Mouse (Mus musculus): ENCODE results near the gene Smo.

- TF ChIP-seq CTCF (IDR thresholded peaks at IDR 0.05; ENCODE audit: low read depth) = no peak
- no peak for TF ChIP-seq EP300 (IDR thresholded peaks at IDR 0.05; ENCODE audit: low read depth)
Observed at GRCm38 (mm10) chr6:29794582-29794981, 59.3 kb downstream of the Smo start.
